Mouse (Mus musculus) G1E (cell line): ENCODE measurements around the gene Atf1. TPM values are rescaled to one million over a fixed set of nuclear protein-coding genes. Genes with fewer than 3 reads are reported as not detected.

ENCODE experiments used
- ATAC-seq: 2 replicates; pipeline ENCODE4 v1.8.0; 2016; ENCODE audit warnings: mild to moderate bottlenecking; ENCODE audit not compliant: insufficient number of reproducible peaks, poor library complexity, low FRiP score, severe bottlenecking; ENCODE audit errors: extremely low read depth
- DNase-seq: peaks from one replicate; pipeline ENCODE4 v3.0.0; 2012; ENCODE audit warnings: low spot score
- H3K27me3 ChIP-seq: 2 replicates; pipeline ENCODE4 v1.6.1; 2012; ENCODE audit warnings: mild to moderate bottlenecking, low read length, inconsistent platforms; ENCODE audit not compliant: insufficient read depth
- H3K36me3 ChIP-seq: replicated peaks from 2 replicates; pipeline ENCODE3; 2012; ENCODE audit warnings: mild to moderate bottlenecking, inconsistent platforms
- H3K4me1 ChIP-seq: 2 replicates; pipeline ENCODE4 v1.6.1; 2012; ENCODE audit warnings: low read depth, low read length, inconsistent platforms, mixed read lengths; ENCODE audit not compliant: insufficient read depth
- H3K4me3 ChIP-seq: 2 replicates; pipeline ENCODE4 v1.5.1; 2012; ENCODE audit warnings: low read depth, mild to moderate bottlenecking, inconsistent platforms, low read length, moderate library complexity, mixed read lengths
- H3K9me3 ChIP-seq: replicated peaks from 2 replicates; pipeline ENCODE4 v1.6.1; 2012; ENCODE audit warnings: inconsistent platforms
- CTCF ChIP-seq: IDR thresholded peaks from 2 replicates; pipeline ENCODE4 v1.5.1; 2012; ENCODE audit warnings: low read depth, low read length, inconsistent platforms, mixed read lengths
- GATA1 ChIP-seq: IDR thresholded peaks from 2 replicates; pipeline ENCODE4 v1.6.1; 2012; ENCODE audit warnings: borderline replicate concordance, low read length, inconsistent platforms, mixed read lengths
- GATA2 ChIP-seq: IDR thresholded peaks from 2 replicates; pipeline ENCODE4 v1.6.1; 2012; ENCODE audit warnings: low read depth, low read length, inconsistent platforms, borderline replicate concordance
- POLR2AphosphoS5 ChIP-seq: IDR thresholded peaks from 2 replicates; pipeline ENCODE4 v1.6.1; 2012; ENCODE audit warnings: low read depth, low read length, inconsistent platforms; ENCODE audit not compliant: insufficient replicate concordance
- TAL1 ChIP-seq: conservative IDR thresholded peaks from 2 replicates; pipeline ENCODE4 v1.6.1; 2012; ENCODE audit warnings: low read depth, low read length, inconsistent platforms, mixed read lengths
- polyA plus RNA-seq: library from polyadenylated mRNA; stranded (reverse); fragments of >175 nt; gene quantifications from 2 replicates; pipeline ENCODE4 v1.2.3, GENCODE M21; 2012
- total RNA-seq, 2 experiments: library from RNA; stranded (forward) in 1 of 2; stranded (reverse) in 1 of 2; fragments of 200-1000 nt in 1 of 2; fragments of >200 nt in 1 of 2; fragmentation: Nextera tagmentation in 1 of 2; gene quantifications; 2 replicates each; pipeline ENCODE4 v1.2.3; 2014 to 2017

Atf1 gene
- total and polyA plus RNA-seq, 3 experiments: 60.0 to 72.0 (median 68.8) TPM

DNA sequence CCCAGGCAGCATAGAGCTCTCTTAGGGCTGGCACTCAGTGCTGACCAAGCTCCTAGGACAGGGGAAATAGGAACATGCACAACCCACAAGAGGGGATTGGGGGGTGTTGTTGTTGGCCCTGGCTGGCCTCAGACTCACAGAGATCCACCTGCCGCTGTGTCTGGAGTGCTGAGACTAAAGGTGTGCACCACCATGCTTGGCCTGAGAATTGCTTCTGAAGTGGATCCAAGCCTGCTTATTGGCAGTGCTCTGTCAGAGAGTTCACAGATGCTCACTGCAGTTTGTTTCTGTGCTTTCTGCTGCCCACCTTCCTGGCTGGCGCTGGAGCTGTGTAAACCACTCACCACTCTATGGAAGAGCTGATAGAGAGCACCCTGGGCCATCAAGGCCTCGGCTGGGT lies 17.6 kb upstream of the Atf1 start:
- Histone ChIP-seq H3K4me3 (no peak overlapping the region), H3K27me3 (no peaks in the 10 kb centered on the region), H3K36me3 (peaks cover 92% of the 10 kb centered on the region), H3K4me1 (0 out of 2 replicates have a peak, but pooled peaks cover 2% of the 10 kb centered on the region), H3K9me3 (no peaks in the 10 kb centered on the region)
- DNase-seq (no peak), ATAC-seq (no peak)
- TF ChIP-seq CTCF (no peak), POLR2AphosphoS5 (no peak), TAL1 (no peak), GATA2 (no peak), GATA1 (no peak)

DNA sequence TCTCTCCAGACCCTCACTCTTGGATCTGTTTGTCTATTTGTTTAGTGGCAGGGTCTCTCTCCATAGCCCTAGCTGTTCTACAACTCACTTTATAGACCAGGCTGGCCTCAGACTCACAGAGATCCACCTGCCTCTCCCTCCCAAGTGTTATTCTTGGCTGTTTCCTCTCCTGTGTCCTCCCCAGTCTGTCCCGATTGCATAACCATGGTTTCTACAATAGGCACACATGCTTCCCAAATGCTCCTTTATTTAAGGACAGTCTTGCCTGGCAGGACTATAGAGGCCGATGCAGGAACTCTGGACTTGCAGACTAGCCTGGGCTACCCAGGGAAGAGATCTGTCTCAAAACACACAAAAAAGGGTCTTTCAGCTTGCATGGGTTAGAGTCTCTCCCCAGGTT lies 14.3 kb upstream of the Atf1 start:
- DNase-seq (no peak), ATAC-seq (no peak)
- Histone ChIP-seq H3K36me3 (peaks cover 83% of the 10 kb centered on the region), H3K9me3 (no peaks in the 10 kb centered on the region), H3K27me3 (no peaks in the 10 kb centered on the region), H3K4me1 (0 out of 2 replicates have a peak, but pooled peaks cover 6% of the 10 kb centered on the region), H3K4me3 (no peak overlapping the region)
- TF ChIP-seq GATA1: no peak
- no peak for TF ChIP-seq TAL1
- TF ChIP-seq GATA2: no peak
- no peak for TF ChIP-seq CTCF
- TF ChIP-seq POLR2AphosphoS5: no peak

DNA sequence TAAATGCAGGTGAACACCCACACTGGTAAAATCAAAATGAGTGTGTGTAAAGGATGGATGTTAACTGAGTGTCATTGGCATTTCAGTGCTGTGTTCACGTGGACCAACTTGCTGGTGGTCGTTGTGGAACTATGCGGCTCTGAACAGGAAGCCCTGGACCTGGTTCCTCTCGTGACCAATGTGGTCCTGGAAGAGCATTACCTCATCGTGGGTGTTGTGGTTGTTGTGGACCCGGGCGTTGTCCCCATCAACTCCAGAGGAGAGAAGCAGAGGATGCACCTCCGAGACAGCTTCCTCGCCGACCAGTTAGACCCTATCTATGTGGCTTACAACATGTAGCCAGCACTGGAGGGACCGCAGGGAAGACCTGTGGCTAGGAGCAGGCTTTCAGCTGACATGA lies 12.5 kb upstream of the Atf1 start:
- H3K4me3 ChIP-seq: no peak overlapping the region
- ATAC-seq (no peak), DNase-seq (no peak)
- no peaks in the 10 kb centered on the region for H3K27me3 ChIP-seq
- 0 out of 2 replicates have a peak, but pooled peaks cover 6% of the 10 kb centered on the region for H3K4me1 ChIP-seq
- H3K9me3 ChIP-seq: no peaks in the 10 kb centered on the region
- TF ChIP-seq GATA2 (no peak), GATA1 (no peak), CTCF (no peak), POLR2AphosphoS5 (no peak), TAL1 (no peak)
- peaks cover 75% of the 10 kb centered on the region for H3K36me3 ChIP-seq

DNA sequence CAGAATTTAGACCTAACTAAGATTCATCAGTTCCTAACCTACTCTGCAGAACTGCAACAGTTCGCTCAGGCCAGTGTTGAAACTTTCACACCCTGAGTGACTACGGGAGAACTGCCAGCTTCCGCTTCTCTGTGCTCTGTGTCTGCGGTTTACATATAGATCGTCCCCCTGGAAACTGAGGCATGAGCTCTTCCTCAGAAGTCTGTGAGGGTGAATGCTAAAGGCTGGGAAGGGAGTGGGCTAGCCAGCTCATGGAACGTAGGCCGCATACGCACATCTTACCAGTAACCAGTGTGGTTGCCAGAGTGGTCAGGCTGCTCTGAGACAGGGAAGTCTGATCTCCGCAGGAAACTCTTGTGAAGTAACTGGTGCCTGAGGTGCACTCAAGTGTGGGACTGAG lies 11.4 kb upstream of the Atf1 start:
- Histone ChIP-seq H3K36me3 (peaks cover 69% of the 10 kb centered on the region), H3K4me1 (0 out of 2 replicates have a peak, but pooled peaks cover 6% of the 10 kb centered on the region), H3K9me3 (no peaks in the 10 kb centered on the region), H3K27me3 (no peaks in the 10 kb centered on the region), H3K4me3 (no peak overlapping the region)
- ATAC-seq (no peak), DNase-seq (no peak)
- TF ChIP-seq POLR2AphosphoS5: no peak
- TF ChIP-seq GATA2: no peak
- TF ChIP-seq TAL1: no peak
- TF ChIP-seq GATA1: no peak
- no peak for TF ChIP-seq CTCF

DNA sequence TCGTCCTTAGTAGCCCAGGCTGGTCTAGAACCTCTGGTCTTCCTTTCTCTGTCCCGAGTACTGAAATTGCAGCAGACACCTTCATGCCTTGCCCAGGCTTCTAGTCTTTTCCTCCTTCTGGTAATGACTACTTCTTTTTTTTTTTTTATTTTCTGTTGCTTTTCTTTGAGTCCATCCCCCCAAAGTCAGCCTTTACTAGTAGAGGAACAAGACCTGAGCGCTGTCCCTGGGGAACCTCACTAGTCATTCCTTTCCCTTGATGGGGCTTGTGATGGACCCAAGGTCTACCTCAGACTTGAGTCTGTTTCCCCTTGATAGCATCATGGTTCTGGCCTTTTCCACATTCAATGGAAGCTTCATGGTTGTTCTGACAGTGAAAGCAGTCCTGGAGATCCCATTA lies 9.6 kb upstream of the Atf1 start:
- Histone ChIP-seq H3K4me1 (0 out of 2 replicates have a peak, but pooled peaks cover 6% of the 10 kb centered on the region), H3K27me3 (no peaks in the 10 kb centered on the region), H3K36me3 (peaks cover 55% of the 10 kb centered on the region), H3K4me3 (no peak overlapping the region), H3K9me3 (peaks cover 11% of the 10 kb centered on the region)
- ATAC-seq (no peak), DNase-seq (no peak)
- TF ChIP-seq GATA1 (no peak), TAL1 (no peak), GATA2 (no peak), POLR2AphosphoS5 (no peak), CTCF (no peak)

DNA sequence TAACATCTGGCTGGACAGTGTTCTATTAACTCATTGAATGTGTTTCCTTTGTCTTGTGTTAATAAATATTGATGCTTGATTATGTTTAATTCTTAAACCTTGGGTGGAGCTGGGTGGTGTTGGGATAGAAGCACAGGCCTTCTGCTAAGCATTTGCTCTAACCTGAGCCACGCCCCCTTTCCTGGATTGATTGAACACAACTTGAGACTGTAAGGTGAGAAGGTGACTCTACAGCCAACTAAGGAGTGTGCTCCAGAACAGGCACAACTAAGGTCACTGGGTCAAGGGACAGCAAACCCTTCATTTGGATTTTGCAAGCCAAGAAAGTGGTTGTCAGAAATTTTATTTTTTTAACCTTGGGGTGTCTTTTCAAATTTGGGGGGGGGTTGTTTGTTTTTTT lies 8.2 kb upstream of the Atf1 start:
- 0 out of 2 replicates have a peak, but pooled peaks cover 6% of the 10 kb centered on the region for H3K4me1 ChIP-seq
- ATAC-seq: no peak
- no peaks in the 10 kb centered on the region for H3K27me3 ChIP-seq
- H3K9me3 ChIP-seq: peaks cover 25% of the 10 kb centered on the region
- peaks cover 57% of the 10 kb centered on the region for H3K36me3 ChIP-seq
- TF ChIP-seq GATA1 (no peak), CTCF (no peak), TAL1 (no peak), POLR2AphosphoS5 (no peak), GATA2 (no peak)
- no peak for DNase-seq
- H3K4me3 ChIP-seq: no peak overlapping the region

DNA sequence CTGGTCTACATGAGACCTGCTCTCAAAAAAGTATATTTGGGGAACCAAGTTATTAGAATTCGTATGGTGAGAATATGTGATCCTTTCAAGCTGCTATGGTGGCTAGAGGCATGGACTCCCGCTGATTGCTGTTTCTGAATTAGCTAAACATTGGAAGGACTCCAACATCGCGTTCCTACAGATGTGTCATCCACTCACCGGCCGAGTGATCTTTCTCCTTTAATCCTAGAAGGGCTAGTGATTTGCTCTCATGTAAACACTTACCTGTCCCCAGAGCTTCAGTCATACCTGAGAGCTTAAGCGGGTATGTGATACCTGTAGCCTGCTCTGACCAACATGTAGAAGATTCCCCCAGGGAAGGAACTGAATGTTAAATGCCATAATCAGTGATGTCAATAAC lies 6.7 kb upstream of the Atf1 start:
- no peak for ATAC-seq
- Histone ChIP-seq H3K4me3 (no peak overlapping the region), H3K36me3 (peaks cover 56% of the 10 kb centered on the region), H3K4me1 (peaks cover 3% of the 10 kb centered on the region; the same call in 1 of the 2 replicates), H3K27me3 (no peaks in the 10 kb centered on the region), H3K9me3 (peaks cover 34% of the 10 kb centered on the region)
- no peak for TF ChIP-seq GATA2
- no peak for TF ChIP-seq TAL1
- no peak for TF ChIP-seq CTCF
- no peak for TF ChIP-seq POLR2AphosphoS5
- TF ChIP-seq GATA1: no peak
- no peak for DNase-seq

DNA sequence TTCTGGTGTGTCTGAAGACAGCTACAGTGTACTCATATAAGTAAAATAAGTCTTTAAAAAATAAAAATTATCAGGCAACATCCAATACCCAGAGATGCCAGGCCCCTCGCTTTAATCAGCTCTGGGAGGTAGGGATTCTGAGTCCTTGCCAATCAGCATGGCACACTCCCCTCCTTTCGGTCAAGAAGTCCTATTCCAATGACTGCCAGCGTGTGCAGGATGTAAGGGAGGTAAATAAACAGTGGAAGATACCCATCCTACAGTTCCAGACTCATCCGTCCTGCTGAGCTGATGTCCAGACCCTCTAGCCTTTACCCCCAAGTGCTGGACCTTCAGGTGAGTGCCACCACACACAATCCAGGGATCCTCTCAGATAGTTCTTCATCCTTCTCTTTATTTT lies 2.2 kb upstream of the Atf1 start:
- DNase-seq (no peak), ATAC-seq (no peak)
- H3K9me3 ChIP-seq: peaks cover 34% of the 10 kb centered on the region
- H3K4me1 ChIP-seq: peaks cover 23% of the 10 kb centered on the region
- H3K27me3 ChIP-seq: no peaks in the 10 kb centered on the region
- peaks cover 43% of the 10 kb centered on the region for H3K36me3 ChIP-seq
- no peak for TF ChIP-seq POLR2AphosphoS5
- TF ChIP-seq CTCF: no peak
- TF ChIP-seq GATA1: no peak
- TF ChIP-seq TAL1: no peak
- no peak for TF ChIP-seq GATA2
- no peak overlapping the region for H3K4me3 ChIP-seq
